Mouse (Mus musculus) midbrain, postnatal 0 days (tissue): ENCODE measurements around the gene Chst15. TPM values are rescaled to one million over a fixed set of nuclear protein-coding genes. Genes with fewer than 3 reads are reported as not detected.
A peak's percentile ranks its signal among the peaks of the same experiment; 100 is the strongest.

ENCODE experiments used
- ATAC-seq: fragments of 200-750 bp; cut with Nextera tagmentation; 2 replicates; pipeline ENCODE4 v1.8.0; 2017; ENCODE audit warnings: moderate number of reproducible peaks, mild to moderate bottlenecking, moderate TSS enrichment, moderate library complexity; ENCODE audit not compliant: low FRiP score
- DNase-seq: peaks from one replicate; pipeline ENCODE4 v3.0.0-alpha.2; 2015; ENCODE audit warnings: low spot score
- H3K27ac ChIP-seq: fragments of 300-500 bp; sonication (generic); 2 replicates; pipeline ENCODE4 v1.5.1; 2014; ENCODE audit warnings: low read depth, mild to moderate bottlenecking, low read length, mixed read lengths
- H3K27me3 ChIP-seq: fragments of 300-500 bp; sonication (generic); 2 replicates; pipeline ENCODE4 v1.6.1; 2014; ENCODE audit warnings: low read length, control low read depth, mixed read lengths; ENCODE audit not compliant: insufficient read depth
- H3K36me3 ChIP-seq: fragments of 300-500 bp; sonication (generic); 2 replicates; pipeline ENCODE4 v1.6.1; 2014; ENCODE audit warnings: low read length, control low read depth, mixed read lengths; ENCODE audit not compliant: insufficient read depth
- H3K4me1 ChIP-seq: fragments of 300-500 bp; sonication (generic); 2 replicates; pipeline ENCODE4 v1.6.1; 2014; ENCODE audit warnings: mild to moderate bottlenecking, control low read depth, antibody characterized with exemption, low read length, mixed read lengths; ENCODE audit not compliant: insufficient read depth
- H3K4me2 ChIP-seq: fragments of 300-500 bp; sonication (generic); 2 replicates; pipeline ENCODE4 v1.6.1; 2014; ENCODE audit warnings: low read depth, mild to moderate bottlenecking, low read length, mixed read lengths; ENCODE audit not compliant: poor library complexity, severe bottlenecking
- H3K4me3 ChIP-seq: fragments of 300-500 bp; sonication (generic); 2 replicates; pipeline ENCODE4 v1.5.1; 2014; ENCODE audit warnings: low read depth, mild to moderate bottlenecking, low read length, moderate library complexity
- H3K9ac ChIP-seq: fragments of 300-500 bp; sonication (generic); replicated peaks from 2 replicates; pipeline ENCODE4 v1.6.1; 2014; ENCODE audit warnings: mild to moderate bottlenecking, low read length, moderate library complexity, mixed read lengths; ENCODE audit not compliant: poor library complexity, severe bottlenecking
- H3K9me3 ChIP-seq: fragments of 300-500 bp; sonication (generic); 2 replicates; pipeline ENCODE4 v1.6.1; 2016; ENCODE audit warnings: low read length, control low read depth
- CTCF ChIP-seq: IDR thresholded peaks from 2 replicates; pipeline ENCODE4 v1.5.1; 2016; ENCODE audit warnings: antibody characterized with exemption, mild to moderate bottlenecking
- WGBS: fragments of 180-500 bp; shearing (Covaris S2); extraction: QIAGEN DNeasy Blood & Tissue Kit; methylation state at CpG from one replicate; pipeline ENCODE4 v1.1.7; 2014; 5-methylcytosine and 5-hydroxymethylcytosine counted together
- polyA plus RNA-seq: library from polyadenylated mRNA; unstranded; fragments of >200 nt; fragmentation: Nextera tagmentation; extraction: Ambion mirVana; gene quantifications from 2 replicates; pipeline ENCODE4 v1.2.1, GENCODE M21; 2015
- total RNA-seq: library from RNA; depleted of rRNA; stranded (reverse); fragments of >200 nt; gene quantifications from 2 replicates; pipeline ENCODE4 v1.2.3, GENCODE M21; 2014; rRNA removed

The Chst15 gene
- total and polyA plus RNA-seq, 2 experiments from 2014 or later: 8.4 to 21.9 TPM

- no peak overlapping the region for H3K9ac ChIP-seq
- ATAC-seq: no peak
- H3K36me3 ChIP-seq: no peaks in the 10 kb centered on the region
- 56% methylated on average over 7 of the region's 7 CpGs for WGBS
- peak; percentile 45 for DNase-seq
- no peak overlapping the region for H3K27ac ChIP-seq
- no peak for TF ChIP-seq CTCF
- no peaks in the 10 kb centered on the region for H3K4me1 ChIP-seq
- no peak overlapping the region for H3K4me3 ChIP-seq
- no peak overlapping the region for H3K4me2 ChIP-seq
- no peaks in the 10 kb centered on the region for H3K9me3 ChIP-seq
- H3K27me3 ChIP-seq: no peaks in the 10 kb centered on the region
These were observed 119.1 kb downstream of the Chst15 start for GRCm38 (mm10) chr7:132197817-132198475.

GRCm38 (mm10) chr7:132196581-132196980 is 120.4 kb downstream of the Chst15 start:
- no peaks in the 10 kb centered on the region for H3K36me3 ChIP-seq
- no peaks in the 10 kb centered on the region for H3K9me3 ChIP-seq
- no peak for DNase-seq
- WGBS: 100% methylated on average over 1 of the region's 1 CpGs
- H3K4me2 ChIP-seq: no peak overlapping the region
- H3K9ac ChIP-seq: no peak overlapping the region
- no peaks in the 10 kb centered on the region for H3K27me3 ChIP-seq
- H3K27ac ChIP-seq: no peak overlapping the region
- no peak for ATAC-seq
- no peak overlapping the region for H3K4me3 ChIP-seq
- no peaks in the 10 kb centered on the region for H3K4me1 ChIP-seq
- TF ChIP-seq CTCF: no peak

DNA sequence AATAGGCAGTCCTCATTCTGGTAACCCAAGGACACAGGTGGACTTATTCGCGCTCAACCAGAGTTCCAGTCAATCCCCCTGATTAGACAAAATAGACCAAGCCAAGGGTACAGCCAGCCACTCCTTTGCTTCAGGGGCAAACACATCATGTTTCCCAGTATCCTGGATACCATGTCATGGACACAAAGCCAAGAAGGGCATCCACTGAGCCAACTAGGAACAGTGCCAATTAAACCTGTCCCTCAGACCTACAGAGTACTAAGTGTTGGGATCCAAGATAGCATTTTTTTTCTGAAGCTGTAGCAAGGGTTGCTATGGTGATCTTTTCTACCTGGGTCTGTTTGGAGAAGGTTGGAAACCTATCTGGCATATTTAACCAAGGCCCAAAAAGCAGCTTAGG is 123.4 kb downstream of the Chst15 start:
- no peak for ATAC-seq
- Histone ChIP-seq H3K4me1 (no peaks in the 10 kb centered on the region), H3K9me3 (no peaks in the 10 kb centered on the region), H3K27ac (no peak overlapping the region), H3K9ac (no peak overlapping the region), H3K36me3 (no peaks in the 10 kb centered on the region), H3K4me2 (no peak overlapping the region), H3K27me3 (no peaks in the 10 kb centered on the region), H3K4me3 (no peak overlapping the region)
- WGBS: 93% methylated on average over 2 of the region's 2 CpGs
- no peak for TF ChIP-seq CTCF
- peak; percentile 60 for DNase-seq

- H3K27ac ChIP-seq: no peak overlapping the region
- ATAC-seq (no peak), DNase-seq (no peak)
- H3K4me2 ChIP-seq: no peak overlapping the region
- no peaks in the 10 kb centered on the region for H3K4me1 ChIP-seq
- H3K9me3 ChIP-seq: no peaks in the 10 kb centered on the region
- no peaks in the 10 kb centered on the region for H3K27me3 ChIP-seq
- no peak for TF ChIP-seq CTCF
- H3K9ac ChIP-seq: no peak overlapping the region
- H3K36me3 ChIP-seq: no peaks in the 10 kb centered on the region
- H3K4me3 ChIP-seq: no peak overlapping the region
- WGBS: 61% methylated on average over 3 of the region's 3 CpGs
These were observed 129.6 kb downstream of the Chst15 start for GRCm38 (mm10) chr7:132187456-132187855.

Other genes starting within 250 kb of the Chst15 start
- gene Cpxm2, start 162.5 kb downstream of the Chst15 start, total RNA-seq: 2.4 and 3.1 TPM in 2 replicates
- gene Cpxm2, start 162.5 kb downstream of the Chst15 start, polyA plus RNA-seq: 3.1 and 3.8 TPM in 2 replicates